Mouse (Mus musculus): ENCODE data around the gene Spats1. TPM values are rescaled to one million over a fixed set of nuclear protein-coding genes. Genes with fewer than 3 reads are reported as not detected.

Spats1 gene
- polyA plus RNA-seq, 1 experiment from 2014 or later, result 0.98 TPM

GRCm38 (mm10) chr17:45488321-45489254 lies 13.4 kb upstream of the Spats1 start:
- no peaks in the 10 kb centered on the region for H3K9me3 ChIP-seq
- H3K9ac ChIP-seq, result no peak overlapping the region
- H3K27ac ChIP-seq, result no peak overlapping the region
- no peak overlapping the region for H3K4me2 ChIP-seq (replicated peaks)
- H3K27me3 ChIP-seq, result 0 out of 2 replicates have a peak, but pooled peaks cover 3% of the 10 kb centered on the region
- WGBS, result 86% methylated on average over 23 of the region's 23 CpGs
- no peak for ATAC-seq (ENCODE audit: low FRiP score, low read depth)
- no peaks in the 10 kb centered on the region for H3K4me1 ChIP-seq
- no peaks in the 10 kb centered on the region for H3K36me3 ChIP-seq
- no peak overlapping the region for H3K4me3 ChIP-seq

DNA sequence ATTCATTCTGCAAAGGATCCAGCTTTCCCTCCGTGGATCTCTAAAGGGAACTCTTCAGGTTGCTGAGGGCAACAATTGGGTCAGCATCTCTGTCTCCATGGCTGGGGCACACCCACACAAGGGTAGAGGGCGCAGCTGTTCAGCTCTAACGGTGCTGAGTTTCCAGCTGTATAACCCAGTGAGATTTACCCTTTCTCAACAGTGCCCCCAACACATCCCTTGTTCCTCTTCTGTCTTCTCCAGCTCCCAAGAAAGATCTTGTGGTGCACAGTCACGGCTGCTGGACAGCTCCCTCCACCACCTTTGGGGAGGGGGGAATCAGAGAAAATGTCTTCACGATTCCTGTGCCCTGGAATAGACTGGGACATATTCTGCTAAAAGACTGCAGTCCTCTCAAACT lies 12.0 kb upstream of the Spats1 start:
- no peak overlapping the region for H3K4me2 ChIP-seq (replicated peaks)
- H3K9me3 ChIP-seq, result no peaks in the 10 kb centered on the region
- no peaks in the 10 kb centered on the region for H3K36me3 ChIP-seq
- no peak for ATAC-seq (ENCODE audit: low FRiP score, low read depth)
- no peak overlapping the region for H3K9ac ChIP-seq
- no peaks in the 10 kb centered on the region for H3K27me3 ChIP-seq
- H3K27ac ChIP-seq, result no peak overlapping the region
- WGBS, result 13% methylated on average over 5 of the region's 5 CpGs
- H3K4me1 ChIP-seq, result no peaks in the 10 kb centered on the region
- H3K4me3 ChIP-seq, result no peak overlapping the region

DNA sequence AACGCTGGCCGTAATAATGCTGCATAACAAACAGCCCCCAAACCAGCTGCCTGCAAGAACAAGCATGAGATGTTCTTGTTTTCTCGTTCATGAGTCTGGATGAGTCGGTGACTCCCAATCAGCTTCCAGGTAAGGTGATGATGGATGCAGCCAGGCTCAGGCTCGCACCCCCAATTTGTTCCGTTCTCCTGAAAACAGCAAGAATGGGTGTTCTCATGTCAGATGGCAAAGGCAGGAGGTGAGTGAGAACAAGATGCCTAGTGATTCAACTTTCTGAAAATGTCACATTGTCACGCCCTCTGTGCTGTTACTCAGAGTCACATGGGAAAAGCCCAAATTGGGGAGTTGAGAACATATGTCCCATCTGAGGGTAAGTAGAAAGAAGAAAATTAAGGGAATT lies 10.4 kb upstream of the Spats1 start:
- Histone ChIP-seq H3K4me1 (no peaks in the 10 kb centered on the region), H3K4me2 (replicated peaks) (no peak overlapping the region), H3K27me3 (no peaks in the 10 kb centered on the region), H3K9me3 (peaks cover 4% of the 10 kb centered on the region; the same call in 1 of the 2 replicates), H3K9ac (no peak overlapping the region), H3K4me3 (no peak overlapping the region), H3K27ac (no peak overlapping the region), H3K36me3 (no peaks in the 10 kb centered on the region)
- 84% methylated on average over 7 of the region's 7 CpGs for WGBS
- ATAC-seq (ENCODE audit: low FRiP score, low read depth), result no peak

DNA sequence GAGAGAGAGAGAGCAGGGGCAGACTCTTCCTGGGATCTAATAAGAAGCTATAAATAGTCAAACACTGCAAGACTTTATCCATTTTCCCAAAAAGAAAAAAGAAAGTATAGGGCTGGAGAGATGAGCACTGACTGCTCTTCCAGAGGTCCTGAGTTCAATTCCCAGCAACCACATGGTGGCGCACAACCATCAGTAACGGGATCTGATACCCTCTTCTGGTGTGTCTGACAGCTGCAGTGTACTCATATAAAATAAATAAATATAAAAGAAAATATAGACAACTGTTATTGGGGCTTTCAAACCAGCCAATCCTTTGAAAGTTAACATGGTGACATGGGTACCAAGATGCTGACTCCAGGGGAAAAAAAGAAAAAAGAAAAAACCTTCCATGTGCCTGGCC lies 5.2 kb upstream of the Spats1 start:
- ATAC-seq (ENCODE audit: low FRiP score, low read depth), result no peak
- Histone ChIP-seq H3K27me3 (peaks cover 19% of the 10 kb centered on the region), H3K36me3 (no peaks in the 10 kb centered on the region), H3K4me2 (replicated peaks) (no peak overlapping the region), H3K27ac (no peak overlapping the region), H3K4me1 (no peaks in the 10 kb centered on the region), H3K4me3 (no peak overlapping the region), H3K9ac (no peak overlapping the region), H3K9me3 (peaks cover 4% of the 10 kb centered on the region; the same call in 1 of the 2 replicates)
- WGBS, result 23% methylated on average over 2 of the region's 2 CpGs

DNA sequence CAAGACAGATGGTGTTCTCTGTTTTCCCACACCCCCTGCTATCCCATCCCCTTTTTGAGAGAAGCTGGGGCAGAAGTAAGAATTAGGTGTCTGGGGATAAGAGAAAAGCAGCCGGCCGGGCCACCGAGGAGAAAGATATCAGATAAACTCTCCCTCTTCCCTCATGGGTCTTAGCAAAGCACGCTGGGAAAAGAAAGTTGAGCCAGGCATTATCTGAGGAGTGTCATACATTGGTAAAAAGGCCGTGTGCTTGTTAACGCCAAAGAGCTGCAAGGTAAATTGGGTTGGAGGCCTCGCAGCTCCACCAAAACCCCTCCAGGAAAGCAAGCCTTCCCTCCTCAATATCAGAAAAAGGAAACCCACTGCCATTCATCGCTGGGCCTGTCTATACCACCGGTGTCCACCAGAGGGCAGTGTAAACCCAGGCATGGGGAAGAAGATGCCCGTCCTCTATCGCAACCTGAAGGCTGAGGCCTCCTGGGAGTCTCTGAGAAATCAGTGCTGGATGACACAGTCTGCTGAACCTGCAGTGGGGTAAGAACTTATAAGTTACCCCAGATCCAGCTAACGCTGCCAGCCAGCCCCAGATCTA lies 3.1 kb upstream of the Spats1 start:
- 0 out of 2 replicates have a peak, but pooled peaks cover 8% of the 10 kb centered on the region for H3K4me1 ChIP-seq
- peaks cover 30% of the 10 kb centered on the region for H3K27me3 ChIP-seq
- no peak for ATAC-seq (ENCODE audit: low FRiP score, low read depth)
- H3K36me3 ChIP-seq, result no peaks in the 10 kb centered on the region
- H3K9me3 ChIP-seq, result peaks cover 4% of the 10 kb centered on the region; the same call in 1 of the 2 replicates
- H3K4me2 ChIP-seq (replicated peaks), result no peak overlapping the region
- H3K9ac ChIP-seq, result no peak overlapping the region
- H3K27ac ChIP-seq, result no peak overlapping the region
- WGBS, result 21% methylated on average over 12 of the region's 12 CpGs
- H3K4me3 ChIP-seq, result no peak overlapping the region

DNA sequence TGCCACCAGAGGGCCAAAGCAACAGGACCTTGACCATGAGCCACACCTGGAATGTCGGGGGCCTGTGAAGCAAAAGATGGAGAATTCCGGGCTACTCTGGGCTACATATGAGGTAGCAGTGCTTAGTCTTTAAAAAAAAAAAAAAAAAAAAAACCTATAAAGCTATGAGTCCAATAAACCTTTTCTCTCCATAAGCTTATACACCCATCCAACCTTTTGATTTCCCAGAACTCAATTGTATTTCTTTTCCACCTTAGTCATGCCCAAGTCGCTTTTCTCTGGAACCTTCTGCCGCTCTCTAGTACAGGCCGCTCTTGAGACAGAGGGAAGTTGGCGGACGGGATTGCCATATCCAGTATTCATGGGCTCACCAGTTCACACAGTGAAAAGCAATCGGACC lies 1.1 kb downstream of the Spats1 start:
- Histone ChIP-seq H3K9ac (peak overlapping the region; percentile 48), H3K36me3 (no peaks in the 10 kb centered on the region), H3K4me2 (replicated peaks) (peak overlapping the region; percentile 65), H3K4me3 (peak overlapping the region; percentile 47), H3K27me3 (peaks cover 34% of the 10 kb centered on the region), H3K27ac (no peak overlapping the region), H3K9me3 (no peaks in the 10 kb centered on the region), H3K4me1 (0 out of 2 replicates have a peak, but pooled peaks cover 8% of the 10 kb centered on the region)
- WGBS, result 73% methylated on average over 8 of the region's 8 CpGs
- no peak for ATAC-seq (ENCODE audit: low FRiP score, low read depth)

GRCm38 (mm10) chr17:45473667-45474066 lies 1.5 kb downstream of the Spats1 start:
- no peak overlapping the region for H3K27ac ChIP-seq
- no peak for ATAC-seq (ENCODE audit: low FRiP score, low read depth)
- H3K4me1 ChIP-seq, result 0 out of 2 replicates have a peak, but pooled peaks cover 8% of the 10 kb centered on the region
- H3K27me3 ChIP-seq, result peaks cover 34% of the 10 kb centered on the region
- H3K9me3 ChIP-seq, result no peaks in the 10 kb centered on the region
- H3K36me3 ChIP-seq, result no peaks in the 10 kb centered on the region
- 77% methylated on average over 6 of the region's 6 CpGs for WGBS
- H3K9ac ChIP-seq, result no peak overlapping the region
- H3K4me2 ChIP-seq (replicated peaks), result no peak overlapping the region
- no peak overlapping the region for H3K4me3 ChIP-seq

GRCm38 (mm10) chr17:45470726-45471125 lies 4.5 kb downstream of the Spats1 start:
- Histone ChIP-seq H3K36me3 (no peaks in the 10 kb centered on the region), H3K9me3 (0 out of 2 replicates have a peak, but pooled peaks cover 9% of the 10 kb centered on the region), H3K27ac (no peak overlapping the region), H3K27me3 (peaks cover 17% of the 10 kb centered on the region), H3K4me2 (replicated peaks) (no peak overlapping the region), H3K4me3 (no peak overlapping the region), H3K4me1 (0 out of 2 replicates have a peak, but pooled peaks cover 8% of the 10 kb centered on the region), H3K9ac (no peak overlapping the region)
- 80% methylated on average over 7 of the region's 7 CpGs for WGBS
- no peak for ATAC-seq (ENCODE audit: low FRiP score, low read depth)

DNA sequence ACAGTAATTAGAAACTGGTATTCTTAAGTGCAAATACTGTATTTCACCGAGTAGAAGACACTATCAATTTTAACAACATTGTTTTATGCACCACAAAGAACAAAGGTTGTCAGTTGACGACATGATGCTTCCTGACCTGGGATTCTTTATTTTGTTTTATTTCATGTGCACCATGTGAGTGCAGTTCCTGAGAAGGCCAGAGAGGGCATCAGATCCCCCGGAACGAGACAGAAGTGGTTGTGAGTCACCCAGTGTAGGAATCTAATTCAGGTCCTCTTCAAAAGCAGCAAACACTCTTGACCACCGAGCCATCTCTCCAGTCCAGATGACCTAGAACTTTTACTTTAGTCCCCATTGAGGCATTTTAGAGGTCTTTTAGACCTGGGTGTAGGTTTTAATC lies 6.9 kb downstream of the Spats1 start:
- H3K27ac ChIP-seq, result no peak overlapping the region
- H3K4me3 ChIP-seq, result no peak overlapping the region
- H3K27me3 ChIP-seq, result 0 out of 2 replicates have a peak, but pooled peaks cover 3% of the 10 kb centered on the region
- H3K36me3 ChIP-seq, result no peaks in the 10 kb centered on the region
- 0 out of 2 replicates have a peak, but pooled peaks cover 9% of the 10 kb centered on the region for H3K9me3 ChIP-seq
- H3K4me2 ChIP-seq (replicated peaks), result no peak overlapping the region
- H3K9ac ChIP-seq, result no peak overlapping the region
- H3K4me1 ChIP-seq, result no peaks in the 10 kb centered on the region
- no peak for ATAC-seq (ENCODE audit: low FRiP score, low read depth)
- WGBS, result 84% methylated on average over 5 of the region's 5 CpGs

GRCm38 (mm10) chr17:45466701-45467100 lies 8.5 kb downstream of the Spats1 start:
- Histone ChIP-seq H3K9me3 (0 out of 2 replicates have a peak, but pooled peaks cover 9% of the 10 kb centered on the region), H3K4me3 (no peak overlapping the region), H3K27me3 (no peaks in the 10 kb centered on the region), H3K9ac (no peak overlapping the region), H3K4me2 (replicated peaks) (no peak overlapping the region), H3K4me1 (no peaks in the 10 kb centered on the region), H3K27ac (no peak overlapping the region), H3K36me3 (no peaks in the 10 kb centered on the region; the same call in 1 of the 2 replicates)
- WGBS, result 60% methylated on average over 2 of the region's 2 CpGs
- no peak for ATAC-seq (ENCODE audit: low FRiP score, low read depth)

- H3K4me3 ChIP-seq, result no peak overlapping the region
- H3K27me3 ChIP-seq, result no peaks in the 10 kb centered on the region
- ATAC-seq (ENCODE audit: low FRiP score, low read depth), result no peak
Measured at GRCm38 (mm10) chr17:45464255-45464654, 11.0 kb downstream of the Spats1 start.

GRCm38 (mm10) chr17:45462506-45462905 lies 12.7 kb downstream of the Spats1 start:
- H3K27ac ChIP-seq, result no peak overlapping the region
- no peaks in the 10 kb centered on the region for H3K27me3 ChIP-seq
- no peak for ATAC-seq (ENCODE audit: low FRiP score, low read depth)
- 0 out of 2 replicates have a peak, but pooled peaks cover 3% of the 10 kb centered on the region for H3K9me3 ChIP-seq
- no peaks in the 10 kb centered on the region for H3K4me1 ChIP-seq
- peaks cover 5% of the 10 kb centered on the region; the same call in 1 of the 2 replicates for H3K36me3 ChIP-seq
- no peak overlapping the region for H3K4me3 ChIP-seq
- H3K4me2 ChIP-seq (replicated peaks), result no peak overlapping the region
- 80% methylated on average over 4 of the region's 4 CpGs for WGBS
- no peak overlapping the region for H3K9ac ChIP-seq

More at GRCm38 (mm10) chr17:45464255-45464654, 11.0 kb downstream of the Spats1 start:
- 0 out of 2 replicates have a peak, but pooled peaks cover 9% of the 10 kb centered on the region for H3K9me3 ChIP-seq
- H3K36me3 ChIP-seq, result no peaks in the 10 kb centered on the region; the same call in 1 of the 2 replicates
- H3K9ac ChIP-seq, result no peak overlapping the region
- no peak overlapping the region for H3K4me2 ChIP-seq (replicated peaks)
- no peaks in the 10 kb centered on the region for H3K4me1 ChIP-seq
- no peak overlapping the region for H3K27ac ChIP-seq
- WGBS, result 88% methylated on average over 9 of the region's 9 CpGs

Data from limb, embryonic 13.5 days (tissue).